Mouse (Mus musculus) forebrain, embryonic 12.5 days (tissue): ENCODE results near the gene Kcnk1. TPM values are rescaled to one million over a fixed set of nuclear protein-coding genes. Genes with fewer than 3 reads are reported as not detected.

Experiments
- ATAC-seq: fragments of 200-750 bp; cut with Nextera tagmentation; 2 replicates; pipeline ENCODE4 v1.8.0; 2017; ENCODE audit warnings: moderate TSS enrichment; ENCODE audit not compliant: low FRiP score
- H3K27ac ChIP-seq: fragments of 300-500 bp; sonication (generic); 2 replicates; pipeline ENCODE4 v1.5.1; 2016; ENCODE audit warnings: mild to moderate bottlenecking
- H3K27me3 ChIP-seq: fragments of 300-500 bp; sonication (generic); 2 replicates; pipeline ENCODE4 v1.6.1; 2016; ENCODE audit warnings: mild to moderate bottlenecking
- H3K36me3 ChIP-seq: fragments of 300-500 bp; sonication (generic); replicated peaks from 2 replicates; pipeline ENCODE4 v1.6.1; 2016; ENCODE audit warnings: mild to moderate bottlenecking
- H3K4me1 ChIP-seq: fragments of 300-500 bp; sonication (generic); 2 replicates; pipeline ENCODE4 v1.6.1; 2016
- H3K4me2 ChIP-seq: fragments of 300-500 bp; sonication (generic); 2 replicates; pipeline ENCODE4 v1.6.1; 2016; ENCODE audit warnings: mild to moderate bottlenecking, moderate library complexity
- H3K4me3 ChIP-seq: fragments of 300-500 bp; sonication (generic); replicated peaks from 2 replicates; pipeline ENCODE4 v1.5.1; 2016; ENCODE audit warnings: mild to moderate bottlenecking
- H3K9ac ChIP-seq: fragments of 300-500 bp; sonication (generic); 2 replicates; pipeline ENCODE4 v1.6.1; 2016; ENCODE audit warnings: mild to moderate bottlenecking
- H3K9me3 ChIP-seq: fragments of 300-500 bp; sonication (generic); 2 replicates; pipeline ENCODE4 v1.6.1; 2016
- WGBS: fragments of 180-500 bp; shearing (Covaris S2); methylation state at CpG from one replicate; pipeline ENCODE4 v1.1.7; 2016; 5-methylcytosine and 5-hydroxymethylcytosine counted together
- polyA plus RNA-seq: library from polyadenylated mRNA; unstranded; fragments of >200 nt; fragmentation: Nextera tagmentation; extraction: Ambion mirVana; gene quantifications from 2 replicates; pipeline ENCODE4 v1.2.1, GENCODE M21; 2016

Kcnk1 gene
- polyA plus RNA-seq, 1 experiment from 2014 or later: 6.2 TPM

DNA sequence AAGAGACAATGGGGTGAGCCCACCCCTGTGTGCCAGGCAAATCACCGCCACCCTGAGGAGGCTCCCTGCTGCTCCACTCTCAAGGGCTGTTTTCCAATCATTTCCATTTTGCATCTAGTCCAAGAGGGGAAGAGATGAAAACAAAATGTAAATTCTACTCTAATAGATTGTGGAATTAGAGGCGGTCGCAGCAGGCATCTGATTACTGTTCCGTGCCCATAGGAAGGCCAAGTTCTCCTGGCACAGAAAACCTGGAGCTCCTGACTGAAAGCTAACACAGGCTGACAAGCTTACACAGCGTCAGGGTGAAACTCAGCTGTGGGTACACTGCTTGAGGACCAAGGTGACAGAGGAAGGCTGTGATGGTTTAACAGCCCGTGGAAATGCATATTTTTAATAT is 73.2 kb downstream of the Kcnk1 start:
- H3K27ac ChIP-seq: no peak overlapping the region
- no peaks in the 10 kb centered on the region; the same call in 1 of the 2 replicates for H3K27me3 ChIP-seq
- no peak for ATAC-seq
- no peak overlapping the region for H3K9ac ChIP-seq
- no peak overlapping the region for H3K4me3 ChIP-seq
- 79% methylated on average over 6 of the region's 6 CpGs for WGBS
- H3K9me3 ChIP-seq: no peaks in the 10 kb centered on the region
- H3K36me3 ChIP-seq: no peaks in the 10 kb centered on the region
- H3K4me2 ChIP-seq: no peak overlapping the region
- H3K4me1 ChIP-seq: peaks cover 6% of the 10 kb centered on the region

DNA sequence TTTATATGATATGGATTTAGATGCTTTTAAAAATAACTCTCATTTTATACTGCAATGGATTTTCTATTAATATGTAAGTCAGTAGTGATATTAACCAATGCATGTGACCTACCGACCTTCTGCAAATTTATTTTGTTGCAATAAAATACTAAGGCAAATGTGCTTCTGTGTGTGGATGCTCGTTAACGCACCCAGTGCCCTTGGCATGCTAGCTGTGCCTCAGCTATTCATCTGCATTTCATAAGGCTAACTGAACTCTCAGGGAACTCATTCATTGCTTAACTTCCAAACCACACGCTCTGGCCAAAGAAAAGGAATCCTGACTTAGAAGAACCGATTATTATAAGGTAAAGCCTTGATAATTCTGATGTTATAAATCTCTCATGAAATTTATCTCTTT is 77.7 kb downstream of the Kcnk1 start:
- H3K27ac ChIP-seq: no peak overlapping the region
- H3K9ac ChIP-seq: no peak overlapping the region
- 33% methylated on average over 5 of the region's 5 CpGs for WGBS
- no peak overlapping the region for H3K4me3 ChIP-seq
- peaks cover 13% of the 10 kb centered on the region for H3K4me1 ChIP-seq
- no peaks in the 10 kb centered on the region for H3K36me3 ChIP-seq
- ATAC-seq: no peak
- peak overlapping the region; percentile 28 for H3K4me2 ChIP-seq
- no peaks in the 10 kb centered on the region for H3K9me3 ChIP-seq
- no peaks in the 10 kb centered on the region; the same call in none of the 2 replicates for H3K27me3 ChIP-seq

GRCm38 (mm10) chr8:126073141-126073740 is 78.3 kb downstream of the Kcnk1 start:
- H3K9me3 ChIP-seq: no peaks in the 10 kb centered on the region
- peaks cover 13% of the 10 kb centered on the region for H3K4me1 ChIP-seq
- 17% methylated on average over 7 of the region's 7 CpGs for WGBS
- no peaks in the 10 kb centered on the region for H3K36me3 ChIP-seq
- ATAC-seq: peak; percentile 60; the same call in 1 of the 2 replicates
- peak overlapping the region; percentile 28 for H3K4me2 ChIP-seq
- 0 out of 2 replicates have a peak overlapping the region, but pooled peaks have one; percentile 20 for H3K27ac ChIP-seq
- no peak overlapping the region; the same call in 1 of the 2 replicates for H3K9ac ChIP-seq
- no peaks in the 10 kb centered on the region; the same call in none of the 2 replicates for H3K27me3 ChIP-seq
- H3K4me3 ChIP-seq: no peak overlapping the region

DNA sequence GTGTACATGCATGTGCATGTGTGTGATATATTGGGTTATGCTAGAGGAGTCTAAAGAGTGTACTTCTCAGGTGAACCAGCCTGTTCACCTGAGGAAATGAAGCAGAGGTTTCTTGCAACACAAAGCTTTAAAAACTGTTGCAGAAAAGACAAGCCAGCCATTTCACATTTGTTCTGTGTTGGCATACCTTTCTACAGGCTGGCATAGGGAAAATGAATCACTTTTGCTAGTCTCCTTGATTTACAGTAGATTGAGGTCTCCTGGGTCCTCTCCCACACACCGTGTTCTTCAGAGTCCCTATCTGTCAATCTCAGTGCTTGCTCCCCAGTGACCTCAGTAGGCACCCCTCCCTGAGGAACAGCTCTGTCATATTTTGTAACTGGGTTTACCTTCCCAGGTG is 79.1 kb downstream of the Kcnk1 start:
- no peak for ATAC-seq

GRCm38 (mm10) chr8:126075400-126075799 is 80.4 kb downstream of the Kcnk1 start:
- H3K9me3 ChIP-seq: no peaks in the 10 kb centered on the region
- no peak for ATAC-seq
- H3K4me2 ChIP-seq: no peak overlapping the region
- no peak overlapping the region for H3K9ac ChIP-seq
- no peak overlapping the region for H3K27ac ChIP-seq
- no peaks in the 10 kb centered on the region for H3K36me3 ChIP-seq
- H3K4me3 ChIP-seq: no peak overlapping the region
- WGBS: 18% methylated on average over 10 of the region's 10 CpGs
- no peaks in the 10 kb centered on the region; the same call in 1 of the 2 replicates for H3K27me3 ChIP-seq
- peaks cover 13% of the 10 kb centered on the region for H3K4me1 ChIP-seq

More for the DNA sequence above, 79.1 kb downstream of the Kcnk1 start:
- Histone ChIP-seq H3K9me3 (no peaks in the 10 kb centered on the region), H3K4me2 (no peak overlapping the region), H3K4me3 (no peak overlapping the region), H3K4me1 (peaks cover 13% of the 10 kb centered on the region), H3K36me3 (no peaks in the 10 kb centered on the region), H3K9ac (no peak overlapping the region), H3K27me3 (no peaks in the 10 kb centered on the region; the same call in 1 of the 2 replicates), H3K27ac (no peak overlapping the region)
- WGBS: 80% methylated on average over 1 of the region's 1 CpGs

Other genes with a start within 250 kb of the Kcnk1 start
- gene Pcnx2, start 96.9 kb upstream of the Kcnk1 start, polyA plus RNA-seq: 1.3 TPM in 2 replicates
- gene Map3k21, start 84.7 kb upstream of the Kcnk1 start, polyA plus RNA-seq: 0.08 TPM in 2 replicates